Mouse (Mus musculus) left cerebral cortex, adult 8-10 months (tissue): ENCODE results near the gene Paxx. TPM values are rescaled to one million over a fixed set of nuclear protein-coding genes. Genes with fewer than 3 reads are reported as not detected.
"Not testable (repeated sequence)": the region's sequence is repeated elsewhere in the genome, so short reads cannot be mapped to it uniquely, and the experiment has no call there.

Source experiments
- DNase-seq, 2 experiments: peaks; one replicate each; pipeline ENCODE4 v3.0.0; 2022; ENCODE audit warnings: low spot score in 2 of 2
- microRNA-seq, 2 experiments: library from miRNA; unstranded; fragments of <30 nt; microRNA quantifications; one replicate each; pipeline ENCODE4 v1.2.0; 2022
- total RNA-seq, 4 experiments: library from RNA; stranded (reverse); gene quantifications; 2 replicates each; pipeline ENCODE4 v1.2.4; 2022

Gene Paxx
- total RNA-seq, 4 experiments from 2014 or later, result 67.2 to 88.0 (median 78.1) TPM

- DNase-seq, result not testable (repeated sequence)
Observed at GRCm38 (mm10) chr2:25413436-25413835, 47.5 kb downstream of the Paxx start.

GRCm38 (mm10) chr2:25408908-25409307, 52.0 kb downstream of the Paxx start:
- DNase-seq, result no peak

Small RNAs within 50 kb of the gene (microRNA-seq; reads per million reads assigned to microRNA genes)
- gene Mir3087, result 10.3 to 10.4 reads per million in 2 experiments

Other genes starting within 250 kb of the Paxx start
- 10 to 100 TPM; 58.4 to 64.2 (median 59.4) TPM for gene Nelfb, start 249.6 kb downstream of the Paxx start, total RNA-seq
- under 1 TPM in 3 of 4 experiments, not detected in 1; 0.23 to 0.82 (median 0.30) TPM for gene Stpg3, start 246.5 kb downstream of the Paxx start, total RNA-seq
- 1 to 10 TPM in 1 of 4 experiments, not detected in 3; 1.4 TPM for gene Fam166a, start 242.3 kb downstream of the Paxx start, total RNA-seq
- gene Tubb4b, start 236.4 kb downstream of the Paxx start, total RNA-seq, result 100 to 1,000 TPM; 332 to 365 (median 345) TPM
- gene Slc34a3, start 226.7 kb downstream of the Paxx start, total RNA-seq, result not detected
- gene Rnf224, start 224.3 kb downstream of the Paxx start, total RNA-seq, result not detected
- gene Rnf208, start 218.8 kb downstream of the Paxx start, total RNA-seq, result 100 to 1,000 TPM; 263 to 288 (median 266) TPM
- not detected for gene Cysrt1, start 218.6 kb downstream of the Paxx start, total RNA-seq
- 1 to 10 TPM in 3 of 4 experiments, under 1 TPM in 1; 0.67 to 4.2 (median 3.4) TPM for gene AL732309.1, start 214.2 kb downstream of the Paxx start, total RNA-seq
- 10 to 100 TPM; 31.7 to 38.3 (median 36.3) TPM for gene Tmem203, start 205.7 kb downstream of the Paxx start, total RNA-seq
- 10 to 100 TPM; 26.5 to 30.6 (median 28.6) TPM for gene Tprn, start 198.5 kb downstream of the Paxx start, total RNA-seq
- 10 to 100 TPM; 57.5 to 67.8 (median 62.1) TPM for gene Ssna1, start 188.7 kb downstream of the Paxx start, total RNA-seq
- 100 to 1,000 TPM in 2 of 4 experiments, 10 to 100 TPM in 2; 88.6 to 111 (median 96.9) TPM for gene Anapc2, start 188.6 kb downstream of the Paxx start, total RNA-seq
- not detected for gene Tmem210, start 172.9 kb downstream of the Paxx start, total RNA-seq
- gene Lrrc26, start 171.2 kb downstream of the Paxx start, total RNA-seq, result not detected
- gene Grin1, start 141.9 kb downstream of the Paxx start, total RNA-seq, result 100 to 1,000 TPM; 390 to 399 (median 395) TPM
- gene Man1b1, start 128.8 kb downstream of the Paxx start, total RNA-seq, result 10 to 100 TPM; 57.3 to 64.7 (median 61.0) TPM
- gene Dpp7, start 104.7 kb downstream of the Paxx start, total RNA-seq, result 10 to 100 TPM; 35.1 to 50.7 (median 37.9) TPM
- 10 to 100 TPM; 20.9 to 31.0 (median 25.8) TPM for gene Uap1l1, start 95.4 kb downstream of the Paxx start, total RNA-seq
- gene Sapcd2, start 88.8 kb downstream of the Paxx start, total RNA-seq, result 1 to 10 TPM; 1.7 to 3.8 (median 2.3) TPM
- gene Entpd2, start 65.2 kb downstream of the Paxx start, total RNA-seq, result 10 to 100 TPM; 13.1 to 17.5 (median 16.2) TPM
- gene Npdc1, start 61.7 kb downstream of the Paxx start, total RNA-seq, result 100 to 1,000 TPM; 307 to 332 (median 316) TPM
- gene Fut7, start 37.8 kb downstream of the Paxx start, total RNA-seq, result under 1 TPM in 2 of 4 experiments, not detected in 2; 0.40 to 0.84 TPM
- 100 to 1,000 TPM; 176 to 185 (median 183) TPM for gene Abca2, start 32.4 kb downstream of the Paxx start, total RNA-seq
- gene Clic3, start 4.3 kb downstream of the Paxx start, total RNA-seq, result 1 to 10 TPM in 2 of 4 experiments, not detected in 2; 1.2 to 1.6 TPM
- 1,000 to 10,000 TPM; 1,862 to 2,386 (median 2,226) TPM for gene Ptgds, start 9.0 kb upstream of the Paxx start, total RNA-seq
- gene Lcn12, start 32.8 kb upstream of the Paxx start, total RNA-seq, result not detected
- 100 to 1,000 TPM; 105 to 121 (median 113) TPM for gene Fbxw5, start 39.7 kb upstream of the Paxx start, total RNA-seq
- 1 to 10 TPM in 3 of 4 experiments, under 1 TPM in 1; 0.86 to 1.9 (median 1.6) TPM for gene C8g, start 40.6 kb upstream of the Paxx start, total RNA-seq
- gene Traf2, start 85.8 kb upstream of the Paxx start, total RNA-seq, result 10 to 100 TPM; 10.3 to 11.9 (median 10.4) TPM
- gene Edf1, start 96.8 kb upstream of the Paxx start, total RNA-seq, result 100 to 1,000 TPM; 123 to 209 (median 170) TPM
- gene Mamdc4, start 113.8 kb upstream of the Paxx start, total RNA-seq, result 1 to 10 TPM in 3 of 4 experiments, under 1 TPM in 1; 0.46 to 3.1 (median 1.7) TPM
- 10 to 100 TPM; 57.8 to 72.0 (median 64.7) TPM for gene Phpt1, start 114.1 kb upstream of the Paxx start, total RNA-seq
- 10 to 100 TPM; 86.8 to 96.3 (median 92.7) TPM for gene Ajm1, start 120.7 kb upstream of the Paxx start, total RNA-seq
- 100 to 1,000 TPM; 135 to 160 (median 145) TPM for gene Rabl6, start 147.4 kb upstream of the Paxx start, total RNA-seq
- not detected for gene Ccdc183, start 156.6 kb upstream of the Paxx start, total RNA-seq
- 10 to 100 TPM; 21.0 to 30.4 (median 22.8) TPM for gene Tmem141, start 160.9 kb upstream of the Paxx start, total RNA-seq
- 1 to 10 TPM in 2 of 4 experiments, under 1 TPM in 2; 0.46 to 1.2 (median 0.80) TPM for gene Fcna, start 166.9 kb upstream of the Paxx start, total RNA-seq
- not detected for gene Lcn8, start 192.0 kb upstream of the Paxx start, total RNA-seq
- gene Lcn5, start 196.9 kb upstream of the Paxx start, total RNA-seq, result not detected
- gene Lcn6, start 215.7 kb upstream of the Paxx start, total RNA-seq, result not detected
- not detected for gene Lcn10, start 221.6 kb upstream of the Paxx start, total RNA-seq
- gene Obp2a, start 238.9 kb upstream of the Paxx start, total RNA-seq, result not detected
- 100 to 1,000 TPM in 2 of 4 experiments, 10 to 100 TPM in 2; 86.5 to 102 (median 95.1) TPM for gene Bmyc, start 245.6 kb upstream of the Paxx start, total RNA-seq